7 mouse cellular contexts compared by ENCODE assay signal in the genomic region with DNA sequence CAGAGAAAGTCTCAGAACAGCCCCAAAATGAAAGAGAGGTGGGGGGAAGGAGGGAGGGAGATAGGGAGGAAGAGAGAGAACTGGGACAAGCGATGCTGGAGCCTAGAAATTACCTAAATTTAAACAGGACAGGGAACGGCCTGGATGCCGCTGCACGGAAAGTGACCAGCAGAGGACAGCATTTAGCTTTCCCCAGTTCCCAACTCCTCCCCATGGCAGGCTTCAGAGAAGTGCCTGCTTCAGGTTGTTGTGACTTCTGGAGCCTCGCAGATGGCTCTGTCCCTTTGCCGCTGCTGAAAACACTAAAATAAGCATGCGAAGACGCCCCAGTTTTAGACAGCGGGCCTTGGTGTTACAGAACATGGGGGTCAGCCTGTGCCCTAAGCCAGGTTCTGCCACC. TPM values are rescaled to one million over a fixed set of nuclear protein-coding genes. Genes with fewer than 3 reads are reported as not detected.
A peak's percentile ranks its signal among the peaks of the same experiment; 100 is the strongest.
DNase-seq lines count a peak whose midpoint lies in the region; ATAC-seq and TF ChIP-seq lines count a peak whose summit lies in the region.

No protein-coding gene starts in this region.

- H3K27me3 ChIP-seq in forebrain, embryonic 11.5 days (ENCODE audit: control insufficient read depth, insufficient read depth, low read length): no peaks in the 10 kb centered on the region

- DNase-seq in Muller cell, postnatal 12 days (ENCODE audit: inconsistent ontology term): peak; percentile 43
- DNase-seq in brain, embryonic 14.5 days (ENCODE audit: low read depth): peak; percentile 84
- DNase-seq in forebrain, embryonic 11.5 days (ENCODE audit: low spot score): peak; percentile 75
- peak; percentile 84 for DNase-seq in heart, postnatal 4 days
- peak; percentile 31 to 69 for DNase-seq in layer of hippocampus, postnatal 25 days (ENCODE audit: extremely low spot score in 1 of 2, low spot score in 1 of 2)
- peak; percentile 61 for DNase-seq in right cerebral cortex, postnatal 25 days

- no peak overlapping the region for H3K4me3 ChIP-seq in forebrain, embryonic 11.5 days (ENCODE audit: low read depth, low read length)

- no peak overlapping the region for H3K4me2 ChIP-seq in forebrain, embryonic 11.5 days (ENCODE audit: low read depth, low read length, severe bottlenecking)

- no peak overlapping the region for H3K9ac ChIP-seq in forebrain, embryonic 11.5 days (ENCODE audit: low read length)

- WGBS in forebrain, embryonic 11.5 days: 8% methylated on average over 9 of the region's 9 CpGs

- ATAC-seq in forebrain, embryonic 11.5 days (replicated peaks; ENCODE audit: low FRiP score): no peak
- peak; percentile 83 for ATAC-seq in megakaryocyte, adult 5-6 weeks (ENCODE audit: poor library complexity, severe bottlenecking)

- no peak for TF ChIP-seq POLR2A in brain, embryonic 14.5 days (IDR thresholded peaks at IDR 0.05; ENCODE audit: borderline replicate concordance, extremely low read depth, insufficient read depth, insufficient read length, poor library complexity, severe bottlenecking)

- H3K9me3 ChIP-seq in forebrain, embryonic 11.5 days (ENCODE audit: control insufficient read depth, low read length): no peaks in the 10 kb centered on the region

- H3K4me1 ChIP-seq in forebrain, embryonic 11.5 days (replicated peaks; ENCODE audit: control insufficient read depth, insufficient read depth, low read length): no peaks in the 10 kb centered on the region

- no peaks in the 10 kb centered on the region for H3K36me3 ChIP-seq in forebrain, embryonic 11.5 days (ENCODE audit: control insufficient read depth, insufficient read depth, low read length)

- no peak overlapping the region for H3K27ac ChIP-seq in forebrain, embryonic 11.5 days (ENCODE audit: low read depth, low read length)

- peak; percentile 98 for TF ChIP-seq CTCF in brain, embryonic 14.5 days (IDR thresholded peaks at IDR 0.05; ENCODE audit: borderline replicate concordance, extremely low read depth, insufficient read depth, insufficient read length)

RNA-seq across cellular contexts. Expression of gene Anxa11, which starts 25.5 kb away (rescaled TPM):
- 2.3 and 3.4 TPM in 2 replicates for polyA plus RNA-seq in brain, embryonic 14.5 days (2012; rRNA removed)
- 3.6 and 5.0 TPM in 2 replicates for polyA plus RNA-seq in forebrain, embryonic 11.5 days (2014; fragmentation: Nextera tagmentation; extraction: Ambion mirVana)
- total RNA-seq in heart, postnatal 4 days (2021): 10 to 100 TPM; 69.8 to 72.3 TPM
- 10 to 100 TPM; 64.8 to 69.7 TPM for total RNA-seq in layer of hippocampus, postnatal 25 days (2021)
- 91.2 and 103 TPM in 2 replicates for total RNA-seq in megakaryocyte, adult 5-6 weeks (2015)
- 21.2 and 38.7 TPM in 2 replicates for total RNA-seq in megakaryocyte, adult 5-6 weeks (2017)

RNA-seq across cellular contexts. Expression of gene Zcchc24, which starts 47.6 kb away (rescaled TPM):
- 14.8 and 19.6 TPM in 2 replicates for polyA plus RNA-seq in brain, embryonic 14.5 days (2012; rRNA removed)
- 12.8 and 15.2 TPM in 2 replicates for polyA plus RNA-seq in forebrain, embryonic 11.5 days (2014; fragmentation: Nextera tagmentation; extraction: Ambion mirVana)
- total RNA-seq in heart, postnatal 4 days (2021): 10 to 100 TPM; 48.6 to 52.2 TPM
- total RNA-seq in layer of hippocampus, postnatal 25 days (2021): 10 to 100 TPM; 56.1 to 59.0 TPM
- 33.6 and 37.0 TPM in 2 replicates for total RNA-seq in megakaryocyte, adult 5-6 weeks (2015)
- total RNA-seq in megakaryocyte, adult 5-6 weeks (2017): 23.2 and 24.1 TPM in 2 replicates
